Mouse (Mus musculus) adrenal gland (tissue): ENCODE measurements around the gene Ganab.

ENCODE experiments used
- intact Hi-C: fragments of 180-260 bp; cut with DNase I; formaldehyde crosslinking; loops from one replicate; pipeline ENCODE4 v1.15.1; 2025

The Ganab gene

DNA sequence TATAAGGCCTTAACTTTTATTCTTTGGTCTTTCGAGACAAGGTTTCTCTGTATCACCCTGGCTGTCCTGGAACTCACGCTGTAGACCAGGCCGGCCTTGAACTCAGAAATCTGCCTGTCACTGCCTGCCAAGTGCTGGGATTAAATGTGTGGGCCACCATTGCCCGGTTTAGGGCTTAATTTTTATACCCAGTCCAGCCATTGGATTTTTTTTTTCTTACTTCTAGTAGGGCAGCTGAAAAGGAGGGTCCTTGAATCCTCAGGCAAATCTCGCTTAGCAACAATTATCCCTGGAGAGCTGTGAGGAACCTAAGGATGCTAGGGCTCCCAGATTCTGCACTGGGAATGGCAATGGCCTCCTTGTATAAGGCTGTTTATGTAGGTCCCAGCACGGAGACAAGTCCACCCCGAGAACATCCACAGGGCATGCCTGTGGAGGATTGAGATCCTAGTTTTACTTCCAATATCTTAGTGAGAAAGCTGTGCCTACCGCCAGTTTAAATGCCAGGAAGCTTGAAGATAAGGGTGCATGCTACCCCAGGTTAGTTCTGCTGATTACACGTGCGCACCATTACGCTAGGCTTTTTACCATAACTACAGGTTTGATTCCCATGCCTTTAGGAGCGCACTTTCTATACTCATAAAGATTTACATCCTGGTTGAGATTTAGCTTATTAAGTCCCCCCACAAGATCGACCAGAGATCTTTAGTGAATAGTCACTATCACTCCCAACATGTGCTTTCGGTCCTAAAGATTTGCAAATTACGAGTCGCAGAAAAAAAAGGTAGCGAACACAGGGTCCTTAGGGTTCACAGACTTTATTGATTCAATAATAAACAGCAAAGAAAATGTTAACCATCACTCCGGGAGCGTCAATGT lies 10.0 kb upstream of the Ganab start:
- intact Hi-C loops = no loop called here

DNA sequence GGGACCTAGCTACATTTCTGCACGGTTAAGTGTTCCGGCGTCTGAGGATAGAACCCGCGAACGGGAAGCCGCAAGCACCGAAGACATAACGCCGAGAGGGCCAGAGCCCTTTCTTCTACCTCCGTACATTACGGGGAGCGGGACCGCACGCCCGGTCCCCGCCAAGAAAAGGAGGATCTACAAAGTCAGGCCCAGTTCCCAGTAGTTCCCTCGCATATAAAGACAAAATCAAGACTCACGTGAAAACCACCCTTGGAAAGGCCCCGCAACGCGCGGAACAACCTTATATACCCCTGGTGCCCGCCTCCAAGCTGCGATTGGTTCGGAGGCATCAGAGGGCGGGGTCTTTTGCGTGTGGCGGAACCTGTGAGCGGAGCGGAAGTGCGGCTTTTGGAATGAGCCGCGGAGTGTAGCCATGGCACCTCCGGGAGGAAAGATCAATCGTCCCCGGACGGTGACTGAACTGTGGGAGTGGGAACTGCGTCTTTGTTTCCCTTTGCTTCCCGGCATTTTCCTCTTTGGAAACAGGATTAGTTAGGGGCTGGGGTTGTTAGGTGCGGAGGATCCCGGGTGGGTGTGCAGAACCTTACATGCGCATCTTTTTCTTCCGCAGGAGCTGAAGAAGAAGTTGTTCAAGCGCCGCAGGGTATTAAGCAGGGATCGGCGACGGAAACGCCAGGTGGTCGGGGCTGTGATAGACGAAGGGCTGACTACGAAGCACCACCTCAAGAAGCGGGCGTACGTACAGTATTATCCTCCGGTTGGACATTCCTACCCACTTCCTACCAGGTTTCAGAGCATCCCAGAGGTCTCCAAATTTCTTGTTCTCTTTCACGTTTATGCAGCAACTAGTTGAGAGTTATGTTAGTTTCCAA lies 9.1 kb upstream of the Ganab start, which contains the start of the genes 1810009A15Rik and Gm49416:
TSS of gene 1810009A15Rik (plus strand) at position 343 of the 875 bp plus-strand sequence.
TSS of gene Gm49416 (plus strand) at position 416 of the 875 bp plus-strand sequence.
- intact Hi-C loops = no loop called here

DNA sequence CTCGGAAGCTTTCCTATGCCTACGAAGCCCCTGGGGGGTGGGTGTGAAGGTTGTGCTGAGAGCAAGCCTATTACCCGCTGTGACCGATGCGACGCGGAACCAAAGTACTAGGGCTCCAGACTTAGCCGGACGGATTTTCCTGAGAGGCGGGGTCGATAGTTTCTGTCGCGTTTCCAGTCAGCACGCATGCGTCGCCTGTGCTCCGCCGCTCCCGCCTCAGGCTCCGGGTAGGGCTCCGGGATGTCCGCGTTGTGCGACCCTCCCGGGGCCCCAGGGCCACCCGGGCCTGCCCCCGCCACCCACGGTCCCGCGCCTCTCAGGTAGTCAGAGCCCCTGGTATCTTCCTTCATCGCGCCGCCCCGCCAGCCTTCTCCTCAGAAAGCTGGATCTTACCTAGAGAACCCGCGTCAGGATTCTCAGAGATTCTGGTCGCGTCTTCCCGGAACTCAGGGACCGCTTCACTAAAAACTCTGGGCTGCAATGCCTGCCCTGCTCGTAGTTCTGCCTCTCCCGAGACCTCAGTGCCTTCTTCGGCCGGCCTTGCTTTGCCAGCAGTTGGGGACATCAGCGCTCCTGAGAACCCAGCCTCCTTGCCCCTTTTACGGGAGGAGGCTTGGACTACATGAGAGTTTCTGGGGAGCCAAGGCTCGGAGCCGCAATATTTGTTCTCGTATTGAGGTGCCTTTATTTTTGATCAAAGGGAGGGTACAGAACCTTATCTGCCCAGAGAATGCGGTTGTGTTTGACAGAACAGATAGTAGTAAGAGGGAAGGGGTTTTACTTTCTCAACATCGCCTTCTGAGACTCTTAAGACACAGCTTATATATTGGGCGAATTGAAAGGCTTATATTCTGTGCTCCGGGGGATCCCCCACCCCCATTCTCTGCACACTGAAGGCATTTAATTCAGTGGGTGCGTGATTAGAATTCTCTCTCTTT lies 4.8 kb upstream of the Ganab start, which contains the start of gene Ints5:
TSS of gene Ints5 (plus strand) at position 177 of the 938 bp plus-strand sequence.
- intact Hi-C loops = no loop called here

DNA sequence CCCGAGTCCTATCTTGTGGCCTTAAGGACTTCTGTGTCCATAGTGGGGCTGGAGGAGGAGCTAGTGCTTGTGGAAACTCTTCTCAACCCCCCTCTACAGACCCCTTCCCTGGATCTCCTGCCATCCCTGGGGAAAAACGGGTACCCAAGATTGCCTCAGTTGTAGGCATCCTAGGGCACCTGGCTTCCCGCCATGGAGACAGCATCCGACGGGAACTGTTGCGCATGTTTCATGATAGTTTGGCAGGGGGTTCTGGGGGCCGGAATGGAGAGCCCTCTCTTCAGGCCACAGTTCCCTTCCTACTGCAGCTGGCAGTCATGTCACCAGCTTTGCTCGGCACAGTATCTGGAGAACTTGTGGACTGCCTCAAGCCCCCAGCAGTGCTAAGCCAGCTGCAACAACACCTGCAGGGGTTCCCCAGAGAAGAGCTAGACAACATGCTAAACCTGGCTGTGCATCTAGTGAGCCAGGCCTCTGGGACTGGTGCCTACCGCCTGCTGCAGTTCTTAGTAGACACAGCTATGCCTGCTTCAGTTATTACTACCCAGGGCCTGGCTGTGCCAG lies 2.4 kb upstream of the Ganab start:
- intact Hi-C loops = loop anchor here (5.0 kb wide), 1 partner anchor 42 kb away; no protein-coding TSS in a partner anchor

DNA sequence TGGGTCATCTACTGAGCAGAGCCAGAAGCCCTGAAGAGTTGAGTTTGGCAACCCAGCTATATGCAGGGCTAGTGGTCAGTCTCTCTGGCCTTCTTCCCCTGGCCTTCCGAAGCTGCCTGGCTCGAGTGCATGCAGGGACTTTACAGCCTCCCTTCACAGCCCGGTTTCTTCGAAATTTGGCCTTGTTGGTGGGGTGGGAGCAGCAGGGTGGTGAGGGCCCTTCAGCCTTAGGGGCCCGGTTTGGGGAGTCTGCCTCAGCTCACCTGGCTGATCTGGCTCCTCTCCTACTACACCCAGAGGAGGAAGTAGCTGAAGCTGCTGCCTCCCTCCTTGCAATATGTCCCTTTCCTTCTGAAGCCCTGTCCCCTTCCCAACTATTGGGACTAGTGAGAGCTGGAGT lies 1.6 kb upstream of the Ganab start:
- intact Hi-C loops = loop anchor here (5.0 kb wide), 1 partner anchor 41 kb away; no protein-coding TSS in a partner anchor

DNA sequence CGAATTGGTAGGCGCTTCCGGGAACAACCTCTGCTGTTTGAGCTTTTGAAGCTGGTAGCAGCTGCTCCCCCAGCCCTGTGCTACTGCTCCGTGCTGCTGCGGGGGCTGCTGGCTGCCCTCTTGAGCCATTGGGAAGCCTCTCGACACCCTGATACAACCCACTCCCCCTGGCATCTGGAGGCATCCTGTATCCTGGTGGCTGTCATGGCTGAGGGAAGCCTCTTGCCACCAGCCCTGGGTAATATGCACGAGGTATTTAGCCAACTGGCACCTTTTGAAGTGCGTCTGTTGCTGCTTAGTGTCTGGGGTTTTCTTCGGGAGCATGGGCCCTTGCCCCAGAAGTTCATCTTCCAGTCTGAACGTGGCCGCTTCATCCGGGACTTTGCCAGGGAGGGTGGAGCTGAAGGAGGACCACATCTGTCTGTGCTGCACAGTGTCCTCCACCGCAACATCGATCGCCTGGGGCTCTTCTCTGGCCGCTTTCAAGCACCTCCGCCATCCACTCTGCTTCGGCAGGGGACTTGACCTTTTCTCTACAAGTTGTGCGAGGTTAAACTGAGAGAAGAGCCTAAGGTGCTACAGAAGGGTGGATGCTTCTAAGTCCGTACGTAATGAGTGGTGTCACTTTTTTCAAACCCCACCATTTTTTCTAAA lies 533 bp upstream of the Ganab start:
- intact Hi-C loops = loop anchor here (5.0 kb wide), 1 partner anchor 40 kb away; no protein-coding TSS in a partner anchor

DNA sequence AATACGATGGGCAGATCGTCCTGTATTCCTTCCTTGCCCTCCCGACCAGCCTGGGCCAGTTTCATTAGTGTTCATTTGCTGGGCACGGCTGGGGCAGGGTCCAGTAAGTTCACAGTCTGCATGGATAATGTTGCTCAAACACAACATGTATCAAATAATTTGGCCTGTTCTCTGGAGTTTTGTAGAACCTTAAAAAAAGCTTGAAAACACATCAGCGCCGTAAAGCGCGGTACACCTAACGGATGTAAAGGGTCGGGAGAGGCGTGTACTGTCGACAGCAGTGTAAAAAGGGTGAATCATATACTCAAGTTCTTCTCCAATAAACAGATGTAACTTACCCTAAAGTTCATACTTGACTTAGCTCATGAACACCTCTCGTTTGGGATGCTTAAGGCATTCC lies 705 bp downstream of the Ganab start:
- intact Hi-C loops = loop anchor here (5.0 kb wide), 1 partner anchor 39 kb away; no protein-coding TSS in a partner anchor

DNA sequence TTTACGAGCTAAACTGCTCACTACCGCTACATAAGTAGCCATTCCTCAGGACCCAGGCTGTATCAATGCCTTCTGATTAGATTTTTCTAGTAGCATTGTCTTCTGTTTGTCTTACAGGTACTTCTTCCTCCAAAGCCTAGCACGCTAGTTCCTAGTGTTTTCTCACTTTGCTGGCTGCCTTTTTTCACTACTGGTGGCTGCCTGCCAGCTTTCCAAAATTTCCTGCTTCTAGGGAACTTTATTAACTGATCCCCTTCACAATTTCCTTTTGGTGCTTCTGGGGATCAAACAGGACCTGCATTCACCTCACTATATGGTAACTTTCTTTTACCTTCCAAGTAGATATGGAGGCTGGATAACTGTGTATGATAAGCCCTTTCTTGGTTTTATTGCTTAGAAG lies 1.2 kb downstream of the Ganab start:
- intact Hi-C loops = loop anchor here (5.0 kb wide), 1 partner anchor 38 kb away; no protein-coding TSS in a partner anchor

DNA sequence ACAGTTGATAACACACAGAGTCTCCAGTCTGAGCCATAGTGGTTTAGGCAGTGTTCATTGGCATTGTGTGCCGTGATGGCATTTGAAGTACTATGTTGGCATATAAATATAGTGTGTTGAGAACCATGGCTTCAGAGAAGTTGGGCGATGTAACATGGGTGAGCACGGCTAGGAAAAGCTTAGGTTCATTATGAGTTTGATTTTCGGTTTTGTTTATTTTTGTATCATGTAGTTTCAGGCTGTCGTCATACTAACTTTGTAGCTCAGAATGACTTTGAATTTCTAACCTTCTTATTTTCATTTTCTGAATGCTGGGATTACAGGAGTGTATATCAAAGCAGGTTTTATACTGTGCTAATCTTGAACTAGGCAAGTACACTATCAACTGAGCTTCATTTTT lies 5.5 kb downstream of the Ganab start:
- intact Hi-C loops = no loop called here

DNA sequence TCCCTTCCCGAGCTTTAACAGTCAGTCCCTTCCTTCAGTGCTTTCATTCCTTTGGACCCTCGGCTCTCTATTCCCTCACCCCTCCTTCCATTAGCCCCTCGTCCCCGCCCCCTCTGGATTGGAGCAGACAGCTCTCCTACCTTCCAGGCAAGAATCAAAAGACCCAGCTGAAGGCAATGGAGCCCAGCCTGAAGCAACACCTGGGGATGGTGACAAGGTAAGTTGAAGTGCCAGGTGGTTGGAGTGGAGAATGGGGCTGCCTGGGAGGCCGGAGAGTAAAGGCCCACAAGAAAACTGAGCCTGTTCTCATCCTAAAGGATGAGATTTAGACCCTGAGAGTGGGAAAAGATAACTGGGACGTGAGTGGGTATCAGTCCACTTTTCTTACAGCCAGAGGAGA lies 10.7 kb downstream of the Ganab start:
- intact Hi-C loops = loop anchor here (5.0 kb wide), 1 partner anchor 46 kb away; no protein-coding TSS in a partner anchor

DNA sequence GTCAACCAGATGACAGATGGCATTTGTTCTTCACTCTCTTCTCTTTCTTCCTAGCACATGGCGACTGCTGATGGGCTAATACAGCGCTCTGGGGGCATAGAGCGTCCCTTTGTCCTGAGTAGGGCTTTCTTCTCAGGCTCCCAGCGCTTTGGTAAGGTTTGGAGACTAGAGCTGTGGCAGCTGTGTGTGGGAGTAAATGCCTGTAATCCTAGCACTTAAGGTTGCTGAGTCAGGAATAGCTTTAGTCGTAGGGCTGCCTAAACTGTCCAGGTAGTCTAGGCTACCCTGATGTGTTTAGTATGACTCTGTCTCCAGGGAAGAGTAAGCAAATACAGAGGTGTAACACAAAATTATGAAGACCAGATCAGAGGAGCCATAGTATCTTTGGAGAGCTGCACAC lies 13.9 kb downstream of the Ganab start:
- intact Hi-C loops = no loop called here

DNA sequence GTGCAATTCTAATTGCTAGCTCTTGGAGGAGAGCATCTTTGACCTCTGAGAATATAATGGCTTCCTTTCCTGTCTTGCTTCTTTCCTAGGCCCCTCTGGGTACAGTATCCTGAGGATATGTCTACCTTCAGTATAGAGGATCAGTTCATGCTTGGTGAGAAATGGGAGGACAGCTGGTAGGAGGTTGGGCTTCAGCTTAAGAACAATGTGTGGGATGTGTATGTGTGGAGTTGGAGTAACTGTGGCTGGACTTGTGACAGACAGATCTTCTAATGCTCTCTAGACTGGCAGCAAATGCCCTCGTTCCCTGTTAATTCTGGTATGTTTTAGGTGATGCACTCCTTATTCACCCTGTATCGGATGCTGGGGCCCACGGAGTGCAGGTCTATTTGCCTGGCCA lies 16.3 kb downstream of the Ganab start:
- intact Hi-C loops = no loop called here

DNA sequence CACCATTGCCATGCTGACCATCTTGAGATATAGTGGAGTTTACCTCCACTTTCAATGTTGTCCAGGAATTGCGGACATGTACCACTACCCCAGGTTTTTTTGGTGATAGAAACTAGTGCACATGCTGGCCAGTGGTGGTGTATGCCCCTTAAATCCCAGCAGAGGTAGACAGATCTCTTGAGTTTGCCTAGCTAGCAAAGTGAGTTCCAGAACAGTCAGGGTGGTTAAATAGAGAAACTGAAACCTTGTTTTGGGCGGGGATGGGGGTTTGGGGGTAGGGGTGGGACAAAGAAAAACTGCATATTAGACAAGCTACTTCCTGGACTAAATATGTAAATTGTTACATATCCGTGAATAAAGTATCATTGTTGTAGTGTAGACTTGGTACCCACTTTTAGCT lies 21.1 kb downstream of the Ganab start:
- intact Hi-C loops = no loop called here

DNA sequence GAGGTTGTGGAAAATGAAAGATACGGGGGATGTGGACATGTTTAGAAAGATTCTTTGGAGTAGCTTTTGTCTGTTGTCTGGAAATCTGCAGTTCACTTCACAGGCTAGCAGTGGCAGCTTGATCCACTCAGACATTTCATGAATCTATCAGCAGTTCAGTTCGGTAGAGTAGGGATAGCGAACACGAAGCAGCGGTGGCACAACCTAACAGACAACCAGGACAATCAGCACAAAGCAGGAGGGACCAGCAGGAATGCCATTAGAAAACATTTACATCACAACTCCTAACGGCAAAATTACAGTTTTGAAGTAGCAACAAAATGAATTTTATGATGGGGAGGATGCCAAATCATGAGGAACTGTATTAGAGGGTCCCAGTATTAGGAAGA lies 21.8 kb downstream of the Ganab start:
- intact Hi-C loops = no loop called here

DNA sequence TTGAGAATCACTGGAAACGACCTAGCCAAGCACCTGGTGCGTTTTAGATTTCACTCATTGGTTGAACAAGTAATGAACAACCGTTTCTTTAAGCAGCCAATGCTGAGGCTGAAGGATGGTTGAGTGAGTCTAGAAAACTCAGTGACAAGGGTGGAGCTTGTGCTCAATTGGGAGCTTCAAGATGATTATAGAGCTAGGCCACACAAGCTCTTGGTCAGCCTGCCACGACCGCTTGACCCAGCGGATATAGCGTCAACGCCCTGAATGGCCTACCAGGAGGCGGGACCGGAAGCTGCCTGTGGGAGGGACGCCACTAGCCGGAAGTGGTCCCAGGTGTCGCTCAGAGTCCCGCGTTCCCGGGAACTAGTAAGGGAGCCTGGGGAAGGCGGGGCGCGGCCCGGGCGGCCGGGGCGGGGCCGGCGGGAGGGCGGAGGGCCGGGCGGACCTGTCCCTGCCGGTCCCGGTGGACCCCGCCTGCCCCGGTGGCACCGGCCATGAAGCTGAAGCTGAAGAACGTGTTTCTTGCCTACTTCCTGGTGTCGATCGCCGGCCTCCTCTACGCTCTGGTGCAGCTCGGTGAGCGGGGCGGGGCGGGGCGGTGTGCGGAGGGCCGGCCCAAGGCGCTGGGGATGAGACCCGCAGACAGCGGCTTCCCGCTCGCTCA lies 22.3 kb downstream of the Ganab start, which contains the start of gene B3gat3:
TSS of gene B3gat3 (plus strand) at position 302 of the 664 bp plus-strand sequence.
- intact Hi-C loops = no loop called here

DNA sequence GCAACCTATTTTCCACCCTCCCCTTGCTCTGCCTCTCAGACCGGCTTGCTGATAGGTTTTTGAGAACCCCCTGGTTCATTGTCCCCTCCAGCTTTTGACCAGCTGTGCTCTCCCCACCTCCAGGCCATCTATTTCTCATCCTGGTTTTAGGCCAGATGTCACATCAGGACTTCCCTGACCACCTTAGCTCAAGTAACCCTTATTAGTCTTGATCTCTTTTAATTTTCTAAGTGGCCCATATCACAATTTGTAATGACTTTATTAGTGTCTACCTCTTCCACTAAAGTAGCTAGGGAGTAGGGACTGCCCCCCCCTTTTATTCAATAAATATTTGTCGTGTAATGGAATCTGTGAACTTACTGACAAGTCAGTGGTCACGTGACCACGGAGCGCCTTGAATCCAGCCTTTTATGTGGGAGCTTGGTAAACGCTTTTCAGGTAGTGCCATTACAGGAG lies 23.0 kb downstream of the Ganab start:
- intact Hi-C loops = no loop called here

DNA sequence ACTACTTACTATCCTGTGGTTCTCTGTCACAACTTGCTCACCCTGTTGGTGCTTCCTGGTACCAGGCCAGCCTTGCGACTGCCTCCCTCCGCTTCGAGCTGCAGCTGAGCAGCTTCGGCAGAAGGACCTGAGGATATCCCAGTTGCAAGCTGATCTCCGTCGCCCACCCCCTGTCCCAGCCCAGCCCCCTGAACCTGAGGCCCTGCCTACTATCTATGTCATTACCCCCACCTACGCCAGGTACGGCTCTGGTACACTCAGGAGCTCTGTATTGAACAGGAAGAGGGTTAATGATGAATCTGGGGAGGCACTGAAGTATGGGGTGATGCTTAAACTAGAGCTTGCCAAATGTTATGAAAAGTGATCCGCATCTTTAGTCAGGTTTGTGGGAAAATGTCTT lies 23.9 kb downstream of the Ganab start:
- intact Hi-C loops = no loop called here

DNA sequence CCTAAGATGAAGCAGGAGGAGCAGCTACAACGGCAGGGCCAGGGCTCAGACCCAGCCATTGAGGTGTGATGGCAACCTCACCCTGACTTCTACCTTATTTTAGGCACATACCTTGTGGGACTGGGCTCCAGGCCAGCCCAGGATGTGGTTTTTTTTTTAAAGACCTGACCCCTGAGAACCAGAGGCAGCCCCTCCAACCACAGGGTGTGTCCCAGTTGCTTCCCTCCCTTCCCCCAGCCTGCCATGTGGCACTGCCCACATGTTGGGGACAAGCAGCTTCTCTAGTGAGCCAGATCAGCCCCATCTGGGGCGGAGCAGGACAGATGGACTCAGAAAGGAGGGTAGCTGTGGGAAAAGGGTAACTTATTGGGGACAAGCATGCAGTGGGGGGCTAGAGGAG lies 28.9 kb downstream of the Ganab start:
- intact Hi-C loops = no loop called here
